Mouse (Mus musculus) lung, postnatal 0 days (tissue): ENCODE data around the gene Ift22.

Experiments used
- CTCF ChIP-seq: IDR thresholded peaks from 2 replicates; pipeline ENCODE4 v1.5.1; 2016; ENCODE audit warnings: antibody characterized with exemption, mild to moderate bottlenecking
- EP300 ChIP-seq: IDR thresholded peaks from 2 replicates; pipeline ENCODE4 v1.6.1; 2016; ENCODE audit warnings: antibody characterized with exemption, mild to moderate bottlenecking, control low read depth

DNA sequence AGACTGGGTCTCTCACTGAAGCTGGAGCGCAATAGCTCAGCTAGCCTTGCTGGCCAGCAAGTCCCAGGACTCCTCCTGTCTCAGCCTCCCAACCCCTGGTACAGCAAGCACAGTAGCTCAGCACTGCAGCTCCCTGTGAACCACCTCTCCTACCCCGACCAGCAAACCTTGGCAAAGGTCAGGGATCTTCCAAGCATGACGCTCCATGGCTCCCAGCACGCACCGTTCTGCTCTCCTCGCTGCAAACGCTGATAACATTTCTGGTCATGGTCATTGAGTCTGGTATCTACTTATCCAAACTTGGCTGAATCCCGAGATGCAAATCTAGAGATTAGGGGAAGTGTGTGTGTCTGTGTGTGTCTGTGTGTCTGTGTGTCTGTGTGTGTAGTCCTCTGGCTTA is 27.8 kb upstream of the Ift22 start:
- TF ChIP-seq CTCF (no peak), EP300 (no peak)
